9 mouse cellular contexts compared by ENCODE assay signal in the genomic region with DNA sequence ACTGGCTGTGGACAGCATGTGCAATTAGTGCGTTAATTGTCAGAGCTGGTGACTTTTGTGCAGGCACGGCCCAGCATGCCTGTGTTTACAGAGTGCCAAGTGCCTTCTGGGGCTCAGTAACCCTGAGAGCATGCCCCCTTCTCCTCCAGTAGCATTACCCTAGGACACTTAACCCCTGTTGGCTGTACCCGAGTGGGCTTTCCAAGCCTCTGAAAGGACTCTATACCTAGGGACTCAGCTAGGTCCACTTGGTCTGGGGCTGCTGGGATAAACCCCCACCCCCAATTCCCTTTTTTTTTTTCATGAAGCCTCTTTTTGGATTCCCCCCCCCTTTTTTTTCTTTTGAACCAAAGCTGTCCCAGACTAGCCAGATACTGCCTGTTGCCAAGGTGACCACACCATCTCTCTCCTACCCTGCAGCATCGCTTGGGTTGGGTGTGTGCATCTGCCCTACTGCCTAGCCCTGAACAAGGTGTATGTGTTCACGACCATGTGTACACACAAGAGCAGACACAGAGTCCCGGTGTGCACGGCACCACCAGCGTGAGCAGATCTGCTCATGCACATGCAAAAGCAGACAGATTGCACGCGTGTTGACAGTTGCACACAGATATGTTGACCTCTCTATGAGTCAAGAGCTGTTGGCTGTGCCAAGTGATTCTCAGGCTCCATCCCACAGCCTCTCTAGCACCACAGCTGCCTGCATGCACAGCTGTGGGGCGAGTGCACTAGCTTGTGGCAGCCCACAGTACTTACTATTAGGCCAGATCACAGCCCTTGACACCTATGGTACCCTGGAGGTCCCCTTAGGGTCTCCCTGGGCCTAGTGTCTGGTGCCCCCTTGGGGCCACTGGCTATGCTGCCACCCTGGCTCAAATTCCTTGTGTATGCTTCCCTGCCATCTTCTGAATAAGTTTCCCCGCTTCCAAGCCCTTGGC. TPM values are rescaled to one million over a fixed set of nuclear protein-coding genes. Genes with fewer than 3 reads are reported as not detected.
A peak's percentile ranks its signal among the peaks of the same experiment; 100 is the strongest.
DNase-seq lines count a peak whose midpoint lies in the region; ATAC-seq and TF ChIP-seq lines count a peak whose summit lies in the region.
"Had no signal": no experiment of that assay in that cellular context is flagged by ENCODE, and none has a peak within 500 bp of the region (broad histone marks: within the 10 kb centered on the region; RNA-seq: fewer than 3 reads in every experiment).

No protein-coding gene starts in this region.

- peak; percentile 7; the same call in 1 of the 2 replicates for ATAC-seq in midbrain, embryonic 13.5 days
- ATAC-seq in hindbrain, embryonic 11.5 days (ENCODE audit: low FRiP score), result no peak
- no peak for ATAC-seq in midbrain, embryonic 14.5 days (ENCODE audit: low FRiP score, low TSS enrichment)
- no peak for ATAC-seq in inflammation-experienced regulatory T-cells, adult 6 months

- H3K27ac ChIP-seq in cerebellum, adult 2 months (ENCODE audit: insufficient read depth, low read length), result peak overlapping the region; percentile 41; the same call in 1 of the 2 replicates
- peak overlapping the region; percentile 40 for H3K27ac ChIP-seq in midbrain, embryonic 13.5 days
- no peak overlapping the region for H3K27ac ChIP-seq in midbrain, embryonic 10.5 days (replicated peaks)
- H3K27ac ChIP-seq in hindbrain, embryonic 11.5 days (ENCODE audit: low read depth, low read length), result no peak overlapping the region
- H3K27ac ChIP-seq in midbrain, embryonic 14.5 days (replicated peaks; ENCODE audit: low read depth, low read length), result no peak overlapping the region

- no peaks in the 10 kb centered on the region for H3K36me3 ChIP-seq in midbrain, embryonic 13.5 days
- H3K36me3 ChIP-seq in midbrain, embryonic 10.5 days, result no peaks in the 10 kb centered on the region
- no peaks in the 10 kb centered on the region for H3K36me3 ChIP-seq in hindbrain, embryonic 11.5 days (ENCODE audit: control insufficient read depth, insufficient read depth, low read length)
- H3K36me3 ChIP-seq in midbrain, embryonic 14.5 days (ENCODE audit: control insufficient read depth, insufficient read depth, low read length), result no peaks in the 10 kb centered on the region

- H3K4me1 ChIP-seq in cerebellum, adult 2 months (ENCODE audit: control insufficient read depth, insufficient read depth, low read length), result peaks cover 82% of the 10 kb centered on the region
- peaks cover 26% of the 10 kb centered on the region for H3K4me1 ChIP-seq in midbrain, embryonic 13.5 days (replicated peaks)
- peaks cover 29% of the 10 kb centered on the region for H3K4me1 ChIP-seq in midbrain, embryonic 10.5 days
- peaks cover 2% of the 10 kb centered on the region; the same call in 1 of the 2 replicates for H3K4me1 ChIP-seq in hindbrain, embryonic 11.5 days (replicated peaks; ENCODE audit: control insufficient read depth, insufficient read depth, low read length)
- peaks cover 10% of the 10 kb centered on the region; the same call in 1 of the 2 replicates for H3K4me1 ChIP-seq in midbrain, embryonic 14.5 days (ENCODE audit: control insufficient read depth, insufficient read depth, low read length)

- no peaks in the 10 kb centered on the region for H3K9me3 ChIP-seq in midbrain, embryonic 13.5 days
- no peaks in the 10 kb centered on the region for H3K9me3 ChIP-seq in midbrain, embryonic 10.5 days (replicated peaks)
- no peaks in the 10 kb centered on the region for H3K9me3 ChIP-seq in hindbrain, embryonic 11.5 days (ENCODE audit: control insufficient read depth, low read length)
- no peaks in the 10 kb centered on the region for H3K9me3 ChIP-seq in midbrain, embryonic 14.5 days (ENCODE audit: control insufficient read depth, low read length)

- TF ChIP-seq POLR2A in cerebellum, adult 2 months (IDR thresholded peaks at IDR 0.05; ENCODE audit: borderline replicate concordance, insufficient read depth, low read length), result no peak

- no peak overlapping the region for H3K4me2 ChIP-seq in midbrain, embryonic 13.5 days (replicated peaks)
- no peak overlapping the region for H3K4me2 ChIP-seq in hindbrain, embryonic 11.5 days (replicated peaks; ENCODE audit: low read depth, low read length)
- peak overlapping the region; percentile 22 for H3K4me2 ChIP-seq in midbrain, embryonic 14.5 days (ENCODE audit: low read length)

- peak in 1 of 2 experiments; percentile 48 for DNase-seq in cerebellum, adult 2 months
- DNase-seq in cerebellum, postnatal 36 days, result no peak
- no peak for DNase-seq in midbrain, embryonic 10.5 days (ENCODE audit: low spot score)
- DNase-seq in hindbrain, embryonic 11.5 days (ENCODE audit: low spot score), result peak; percentile 44
- peak; percentile 53 for DNase-seq in midbrain, embryonic 14.5 days
- no peak for DNase-seq in adrenal gland, postnatal 4 days (ENCODE audit: low spot score in 2 of 2)

- no peak overlapping the region for H3K9ac ChIP-seq in midbrain, embryonic 13.5 days (replicated peaks)
- H3K9ac ChIP-seq in hindbrain, embryonic 11.5 days (ENCODE audit: low read depth, low read length), result no peak overlapping the region
- H3K9ac ChIP-seq in midbrain, embryonic 14.5 days (replicated peaks; ENCODE audit: low read length), result no peak overlapping the region; the same call in 1 of the 2 replicates

- H3K27me3 ChIP-seq in cerebellum, adult 2 months (ENCODE audit: control insufficient read depth, insufficient read depth, low read length), result no peaks in the 10 kb centered on the region
- no peaks in the 10 kb centered on the region for H3K27me3 ChIP-seq in midbrain, embryonic 13.5 days
- H3K27me3 ChIP-seq in midbrain, embryonic 10.5 days (ENCODE audit: low read depth, poor library complexity, severe bottlenecking), result no peaks in the 10 kb centered on the region; the same call in 1 of the 2 replicates
- no peaks in the 10 kb centered on the region for H3K27me3 ChIP-seq in hindbrain, embryonic 11.5 days (ENCODE audit: control insufficient read depth, insufficient read depth, low read length)
- H3K27me3 ChIP-seq in midbrain, embryonic 14.5 days (ENCODE audit: control insufficient read depth, insufficient read depth, low read length), result no peaks in the 10 kb centered on the region

- WGBS in cerebellum, adult 2 months, result 40% methylated on average over 12 of the region's 12 CpGs
- WGBS in midbrain, embryonic 13.5 days, result 73% methylated on average over 12 of the region's 12 CpGs
- WGBS in midbrain, embryonic 10.5 days, result 75% methylated on average over 12 of the region's 12 CpGs
- WGBS in hindbrain, embryonic 11.5 days, result 78% methylated on average over 12 of the region's 12 CpGs
- WGBS in midbrain, embryonic 14.5 days, result 74% methylated on average over 12 of the region's 12 CpGs

- TF ChIP-seq CTCF in cerebellum, adult 2 months (IDR thresholded peaks at IDR 0.05; ENCODE audit: borderline replicate concordance, insufficient read depth, low read depth, low read length), result peak; percentile 33; the same call in 1 of the 2 replicates

- no peak overlapping the region for H3K4me3 ChIP-seq in cerebellum, adult 2 months (replicated peaks; ENCODE audit: insufficient read depth, low read depth, low read length)
- H3K4me3 ChIP-seq in midbrain, embryonic 13.5 days (replicated peaks), result no peak overlapping the region
- no peak overlapping the region for H3K4me3 ChIP-seq in midbrain, embryonic 10.5 days
- H3K4me3 ChIP-seq in hindbrain, embryonic 11.5 days (ENCODE audit: low read depth, low read length), result no peak overlapping the region
- no peak overlapping the region for H3K4me3 ChIP-seq in midbrain, embryonic 14.5 days (replicated peaks; ENCODE audit: low read depth, low read length)

RNA-seq across cellular contexts. Expression of gene Kcnj12, which starts 21.0 kb away (rescaled TPM):
- polyA plus RNA-seq in cerebellum, adult 2 months (2012; rRNA removed), result 80.1 and 87.2 TPM in 2 replicates
- 0.64 and 1.4 TPM in 2 replicates for polyA plus RNA-seq in midbrain, embryonic 13.5 days (2015; fragmentation: Nextera tagmentation; extraction: Ambion mirVana)
- 0.53 and 0.62 TPM in 2 replicates for polyA plus RNA-seq in midbrain, embryonic 10.5 days (2016; fragmentation: Nextera tagmentation; extraction: Ambion mirVana)
- 1.7 and 3.3 TPM in 2 replicates for polyA plus RNA-seq in hindbrain, embryonic 11.5 days (2014; fragmentation: Nextera tagmentation; extraction: Ambion mirVana)
- 2.8 and 2.9 TPM in 2 replicates for polyA plus RNA-seq in midbrain, embryonic 14.5 days (2014; fragmentation: Nextera tagmentation; extraction: Ambion mirVana)
- not detected for polyA plus RNA-seq in inflammation-experienced regulatory T-cells, adult 6 months (2017; shearing (Covaris generic))
- 1 to 10 TPM; 3.5 to 3.6 TPM for total RNA-seq in adrenal gland, postnatal 4 days (2021)
- total RNA-seq: neutrophil, adult 5-6 weeks had no signal

Comparison
In these comparisons a context has a peak if more than half of its experiments do, and no peak if none do; other contexts are left out.
1. DNase-seq: peak in hindbrain, embryonic 11.5 days (single experiment) and midbrain, embryonic 14.5 days (single experiment); none in cerebellum, postnatal 36 days (0 of 2), midbrain, embryonic 10.5 days (single experiment) and adrenal gland, postnatal 4 days (0 of 2).
2. H3K27ac ChIP-seq: peak in cerebellum, adult 2 months (single experiment) and midbrain, embryonic 13.5 days (single experiment); none in midbrain, embryonic 10.5 days (single experiment), hindbrain, embryonic 11.5 days (single experiment) and midbrain, embryonic 14.5 days (single experiment).
3. RNA of gene Kcnj12, which starts 21.0 kb away (polyA plus RNA-seq): 80.1 to 87.2 TPM in cerebellum, adult 2 months; 2.8 to 2.9 TPM in midbrain, embryonic 14.5 days, 1.7 to 3.3 TPM in hindbrain, embryonic 11.5 days, 0.64 to 1.4 TPM in midbrain, embryonic 13.5 days, 0.53 to 0.62 TPM in midbrain, embryonic 10.5 days and not detected in inflammation-experienced regulatory T-cells, adult 6 months; every median in the first group is over 10 times any median in the second.